Mouse (Mus musculus) frontal cortex, adult (tissue): ENCODE measurements around the gene H2-Q4.
"Not testable (repeated sequence)": the region's sequence is repeated elsewhere in the genome, so short reads cannot be mapped to it uniquely, and the experiment has no call there.

Experiments
- ATAC-seq: cut with Nextera tagmentation; 2 replicates; pipeline ENCODE4 v1.9.2; 2017; ENCODE audit warnings: mild to moderate bottlenecking, moderate library complexity, mixed read lengths; ENCODE audit not compliant: low TSS enrichment

H2-Q4 gene

DNA sequence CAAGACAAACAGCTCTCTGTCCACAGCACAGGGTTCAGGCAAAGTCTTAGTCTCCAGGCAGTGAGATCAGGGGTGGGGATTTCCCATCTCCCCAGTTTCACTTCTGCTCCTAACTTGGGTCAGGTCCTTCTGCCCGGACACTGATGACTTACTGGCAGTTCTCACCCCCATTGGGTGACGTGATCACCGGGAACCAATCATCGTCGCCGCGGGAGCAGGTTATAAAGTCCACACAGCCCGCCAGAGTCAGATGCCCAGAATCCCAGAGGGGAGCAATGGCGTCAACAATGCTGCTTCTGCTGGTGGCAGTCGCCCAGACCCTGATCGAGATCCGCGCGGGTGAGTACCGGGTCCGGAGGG, at the start of gene H2-Q4:
Gene H2-Q4 (plus strand): TSS at position 249 of the 360 bp plus-strand sequence.
- peak; percentile 92 for ATAC-seq

DNA sequence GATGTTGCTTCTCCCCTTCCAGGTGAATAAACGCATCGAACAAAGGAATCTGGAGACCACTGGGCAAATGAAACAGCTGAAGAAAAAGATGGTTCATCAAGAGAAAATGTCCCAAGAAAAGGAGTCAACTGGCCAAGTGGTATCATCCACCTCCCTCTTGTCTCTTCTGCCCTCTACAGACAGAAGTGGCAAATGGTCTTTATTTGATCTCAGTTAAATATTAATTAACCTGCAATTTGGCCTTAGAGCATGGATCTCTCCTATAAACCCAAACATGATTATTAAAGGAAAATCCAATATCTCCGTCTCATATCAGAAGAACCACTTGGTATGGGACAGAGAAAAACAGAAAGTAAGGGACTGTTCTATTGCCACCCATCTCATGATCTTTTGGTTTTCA, 49.7 kb upstream of the H2-Q4 start:
- ATAC-seq = not testable (repeated sequence)

DNA sequence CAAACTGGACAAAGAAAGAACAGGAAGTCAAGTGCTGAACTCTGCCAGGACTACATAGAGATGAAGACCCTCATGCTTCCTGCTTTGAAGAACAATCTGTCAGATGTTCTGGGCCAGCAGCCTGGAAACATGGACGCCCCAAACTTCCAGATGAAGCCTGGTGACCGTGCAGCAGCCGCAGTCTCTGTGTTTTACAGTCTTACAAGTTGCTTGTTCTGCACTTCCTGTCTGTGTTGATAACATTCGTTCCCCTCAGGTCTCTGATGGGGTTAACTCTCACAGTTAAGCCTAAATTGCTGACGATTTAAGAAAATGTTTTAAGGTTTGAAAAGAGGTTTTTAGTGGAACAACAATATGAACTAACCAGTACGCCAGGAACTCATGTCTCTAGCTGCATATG, 47.9 kb upstream of the H2-Q4 start:
- not testable (repeated sequence) for ATAC-seq

DNA sequence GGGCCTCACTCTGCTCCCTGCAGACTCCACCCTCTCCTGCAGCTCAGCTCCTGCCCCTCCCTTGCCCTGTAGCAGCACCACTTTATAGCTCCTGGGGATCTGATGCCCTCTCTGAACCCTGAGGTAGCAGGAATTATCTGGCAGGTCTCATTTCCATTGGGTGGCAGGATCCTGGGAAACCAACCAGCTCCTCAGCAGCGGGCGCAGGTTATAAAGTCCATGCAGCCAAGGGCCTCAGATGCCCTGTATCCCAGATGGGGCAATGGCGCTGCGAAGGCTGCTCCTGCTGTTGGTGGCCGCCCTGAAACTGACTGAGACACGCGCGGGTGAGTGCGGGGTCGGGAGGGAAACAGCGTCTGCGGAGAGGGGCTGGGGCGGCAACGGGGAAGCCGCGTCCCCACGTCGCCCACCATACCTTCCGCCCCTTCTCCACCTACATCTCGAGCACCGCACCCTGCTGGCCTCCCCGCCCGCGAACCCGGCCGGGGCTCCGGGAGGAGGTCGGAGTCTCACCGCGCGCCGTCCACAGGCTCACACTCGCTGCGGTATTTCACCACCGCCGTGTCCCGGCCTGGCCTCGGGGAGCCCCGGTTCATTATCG, 37.2 kb upstream of the H2-Q4 start, which contains the start of gene H2-Q2:
Gene H2-Q2 (plus strand): TSS at position 172 of the 601 bp plus-strand sequence.
- no peak for ATAC-seq

DNA sequence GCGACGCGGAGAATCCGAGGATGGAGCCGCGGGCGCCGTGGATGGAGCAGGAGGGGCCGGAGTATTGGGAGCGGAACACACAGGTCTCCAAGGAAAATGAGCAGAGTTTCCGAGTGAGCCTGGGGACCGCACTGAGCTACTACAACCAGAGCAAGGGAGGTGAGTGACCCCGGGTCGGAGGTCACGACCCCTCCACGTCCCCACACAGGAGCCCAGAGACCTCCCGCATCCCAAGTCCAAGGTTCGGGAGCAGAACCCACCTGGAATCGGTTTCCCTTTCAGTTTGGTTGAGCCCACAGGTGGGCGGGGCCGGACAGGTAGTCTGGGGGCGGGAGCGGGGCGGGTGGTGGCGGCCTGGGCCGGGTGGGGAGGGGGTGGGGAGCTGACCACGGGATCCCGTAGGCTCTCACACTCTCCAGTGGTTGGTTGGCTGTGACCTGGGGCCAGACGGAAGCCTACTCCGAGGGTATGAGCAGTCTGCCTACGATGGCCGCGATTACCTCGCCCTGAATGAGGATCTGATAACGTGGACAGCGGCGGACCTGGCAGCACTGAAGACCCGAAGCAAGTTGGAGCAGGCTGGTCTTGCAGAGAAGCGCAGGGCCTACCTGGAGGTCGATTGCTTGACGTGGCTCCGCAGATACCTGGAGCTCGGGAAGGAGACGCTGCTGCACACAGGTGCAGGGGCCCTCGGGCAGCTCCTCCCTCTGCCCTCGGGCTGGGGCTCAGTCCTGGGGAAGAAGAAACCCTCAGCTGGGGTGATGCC, 36.5 kb upstream of the H2-Q4 start:
- no peak for ATAC-seq

DNA sequence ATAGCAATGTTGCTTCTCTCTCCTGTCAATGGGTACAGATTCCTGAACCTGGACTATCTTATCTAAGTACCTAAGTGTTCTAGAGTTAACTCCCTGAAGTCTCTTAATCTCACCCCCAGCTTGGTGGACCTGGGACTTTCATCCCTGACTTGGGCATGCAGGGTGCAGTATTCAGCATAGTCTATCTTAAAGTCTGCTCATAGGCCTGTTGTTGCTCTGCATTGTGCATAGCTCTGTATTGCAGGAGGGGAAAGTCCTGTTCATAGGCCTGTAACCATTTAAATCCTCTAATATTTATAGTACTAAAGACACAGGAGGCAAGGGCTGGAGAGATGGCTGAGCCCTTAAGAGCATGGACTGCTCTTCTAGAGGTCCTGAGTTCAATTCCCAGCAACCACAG, 31.8 kb upstream of the H2-Q4 start:
- not testable (repeated sequence) for ATAC-seq

DNA sequence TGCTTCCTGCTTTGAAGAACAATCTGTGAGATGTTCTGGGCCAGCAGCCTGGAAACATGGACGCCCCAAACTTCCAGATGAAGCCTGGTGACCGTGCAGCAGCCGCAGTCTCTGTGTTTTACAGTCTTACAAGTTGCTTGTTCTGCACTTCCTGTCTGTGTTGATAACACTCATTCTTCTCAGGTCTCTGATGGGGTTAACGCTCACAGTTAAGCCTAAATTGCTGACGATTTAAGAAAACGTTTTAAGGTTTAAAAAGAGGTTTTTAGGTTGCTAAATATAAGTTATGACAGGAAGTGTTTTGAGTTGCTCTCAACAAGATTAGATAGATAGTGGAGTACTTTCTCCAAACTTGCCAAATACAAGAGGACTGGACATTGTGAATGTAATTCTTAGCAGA, 26.1 kb upstream of the H2-Q4 start:
- not testable (repeated sequence) for ATAC-seq

DNA sequence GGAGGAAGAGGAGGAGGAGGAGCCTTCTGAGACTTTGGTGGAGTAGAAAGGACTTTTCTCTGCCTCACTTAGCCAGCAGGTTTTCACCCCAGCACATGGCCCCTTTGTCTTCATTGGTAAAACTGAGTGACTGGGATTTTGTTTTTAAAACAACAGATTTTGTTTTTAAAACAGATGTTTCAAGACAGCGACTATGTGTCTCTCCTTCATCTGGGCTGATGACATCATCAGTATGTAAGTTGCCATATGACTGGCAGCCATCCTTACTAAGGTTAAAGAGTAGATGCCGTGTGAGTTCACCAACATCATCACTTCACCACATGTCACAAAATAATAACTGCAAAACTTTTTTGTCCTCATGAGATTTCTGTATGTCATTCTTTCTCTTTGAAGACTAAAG, 25.3 kb upstream of the H2-Q4 start:
- no peak for ATAC-seq

DNA sequence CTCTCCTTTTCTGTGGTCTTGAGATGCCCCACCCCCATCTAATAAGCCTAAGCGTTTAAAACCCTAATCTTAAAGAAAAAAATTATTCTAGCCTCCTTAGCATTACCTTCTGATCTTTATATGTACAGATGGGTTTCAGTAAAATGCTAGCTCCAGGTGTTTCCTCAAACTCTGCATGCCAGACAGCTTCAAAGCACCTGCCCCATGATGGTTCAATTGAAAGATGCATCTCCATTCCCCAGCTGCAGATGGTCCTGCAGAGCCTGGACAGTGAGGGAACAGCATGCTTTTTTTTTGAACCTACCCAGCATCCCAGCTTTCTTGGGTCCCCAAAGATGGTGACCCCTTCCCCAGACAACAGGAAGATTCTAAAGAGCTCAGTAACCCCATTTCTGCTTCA, 22.3 kb upstream of the H2-Q4 start:
- no peak for ATAC-seq

DNA sequence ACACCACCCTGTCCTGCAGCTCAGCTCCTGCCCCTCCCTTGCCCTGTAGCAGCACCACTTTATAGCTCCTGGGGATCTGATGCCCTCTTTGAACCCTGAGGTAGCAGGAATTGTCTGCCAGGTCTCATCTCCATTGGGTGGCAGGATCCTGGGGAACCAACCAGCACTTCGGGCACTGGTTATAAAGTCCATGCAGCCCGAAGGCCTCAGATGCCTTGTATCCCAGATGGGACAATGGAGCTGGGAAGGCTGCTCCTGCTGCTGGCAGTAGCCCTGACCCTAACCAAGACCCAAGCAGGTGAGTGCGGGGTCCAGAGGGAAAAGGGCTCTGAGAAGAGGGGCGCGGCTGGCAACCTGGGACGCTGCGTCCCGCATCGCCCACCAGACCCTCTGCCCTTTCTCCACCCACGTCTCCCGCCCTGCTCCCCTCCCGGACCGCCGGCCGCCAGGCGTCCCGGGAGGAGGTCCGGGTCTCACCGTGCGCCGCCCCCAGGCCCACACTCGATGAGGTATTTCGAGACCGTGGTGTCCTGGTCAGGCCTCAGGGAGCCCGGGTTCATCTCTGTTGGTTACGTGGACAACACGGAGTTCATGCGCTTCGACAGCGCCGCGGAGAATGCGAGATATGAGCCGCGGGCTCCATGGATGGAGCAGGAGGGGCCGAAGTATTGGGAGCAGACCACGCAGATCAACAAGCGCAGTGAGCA, 20.5 kb upstream of the H2-Q4 start:
- ATAC-seq = no peak

DNA sequence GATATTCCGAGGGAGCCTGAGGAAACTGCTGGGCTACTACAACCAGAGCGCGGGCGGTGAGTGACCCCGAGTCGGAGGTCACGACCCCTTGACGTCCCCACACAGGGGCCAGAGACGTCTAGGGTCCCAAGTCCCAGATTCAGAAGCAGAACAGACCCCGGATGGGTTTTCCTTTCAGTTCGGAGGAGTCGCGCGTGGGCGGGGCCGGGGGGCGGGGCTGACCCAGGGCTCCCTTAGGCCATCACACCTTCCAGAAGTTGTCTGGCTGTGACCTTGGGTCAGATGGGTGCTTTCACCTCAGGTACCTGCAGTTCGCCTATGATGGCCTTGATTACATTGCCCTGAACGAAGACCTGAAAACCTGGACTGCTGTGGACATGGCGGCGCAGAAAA, 20.0 kb upstream of the H2-Q4 start:
- ATAC-seq = no peak

DNA sequence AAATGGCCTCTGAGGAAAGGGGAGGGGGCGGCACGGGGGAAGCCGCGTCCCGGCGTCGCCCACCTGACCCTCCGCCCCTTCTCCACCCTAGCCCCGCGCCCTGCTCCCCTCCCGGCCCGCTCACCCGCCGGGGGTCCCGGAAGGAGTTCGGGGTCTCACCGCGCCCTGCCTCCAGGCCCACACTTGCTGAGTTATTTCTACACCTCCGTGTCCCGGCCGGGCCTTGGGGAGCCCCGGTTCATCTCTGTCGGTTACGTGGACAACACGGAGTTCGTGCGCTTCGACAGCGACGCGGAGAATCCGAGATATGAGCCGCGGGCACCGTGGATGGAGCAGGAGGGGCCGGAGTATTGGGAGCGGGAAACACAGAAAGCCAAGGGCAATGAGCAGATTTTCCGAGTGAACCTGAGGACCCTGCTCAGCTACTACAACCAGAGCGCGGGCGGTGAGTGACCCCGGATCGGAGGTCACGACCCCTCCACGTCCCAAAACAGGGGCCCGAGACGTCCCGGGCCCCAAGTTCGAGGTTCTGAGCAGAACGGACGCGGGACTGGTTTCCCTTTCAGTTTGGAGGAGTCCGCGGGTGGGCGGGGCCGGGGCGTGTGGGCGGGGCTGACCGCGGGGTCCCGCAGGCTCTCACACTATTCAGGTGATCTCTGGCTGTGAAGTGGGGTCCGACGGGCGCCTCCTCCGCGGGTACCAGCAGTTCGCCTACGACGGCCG, 473 bp downstream of the H2-Q4 start:
- ATAC-seq = no peak

DNA sequence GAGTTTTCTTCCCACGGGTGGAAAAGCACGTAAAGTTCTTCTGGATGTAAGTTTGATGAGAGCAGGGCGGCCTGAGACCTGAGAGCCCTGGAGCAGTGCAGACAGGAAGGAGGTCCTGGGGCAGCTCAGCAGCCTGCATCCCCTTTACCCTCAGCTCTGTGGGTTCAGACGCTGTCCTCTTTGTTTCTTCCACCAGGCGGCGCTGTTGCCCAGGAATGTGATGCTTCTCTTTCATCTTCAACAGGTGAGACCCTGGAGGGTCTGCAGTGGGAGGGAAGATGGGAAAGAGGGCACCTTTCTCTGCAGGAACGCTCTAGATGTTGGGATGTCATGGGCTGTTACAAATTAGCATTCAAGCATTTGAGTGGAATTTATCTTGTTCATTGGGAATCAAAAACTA, 10.4 kb downstream of the H2-Q4 start:
- not testable (repeated sequence) for ATAC-seq

DNA sequence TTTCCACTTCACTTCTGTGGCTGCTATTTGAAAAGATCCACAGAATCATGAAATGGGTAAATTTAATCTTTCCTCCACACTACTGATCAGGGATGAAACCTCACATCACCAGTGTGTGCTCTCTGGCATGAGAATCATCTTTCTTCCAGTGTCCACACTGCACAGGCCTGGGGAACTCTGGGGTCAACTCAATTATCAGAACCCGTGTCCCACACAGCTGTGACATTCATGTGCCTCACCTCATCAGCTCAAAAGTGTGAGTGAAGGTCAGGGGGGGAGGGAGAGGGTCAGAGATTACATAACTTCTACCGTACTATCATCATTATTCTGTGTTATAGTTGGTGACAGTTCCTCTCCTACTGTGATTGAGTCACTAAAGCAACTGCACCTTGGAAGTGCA, 13.3 kb downstream of the H2-Q4 start:
- not testable (repeated sequence) for ATAC-seq

DNA sequence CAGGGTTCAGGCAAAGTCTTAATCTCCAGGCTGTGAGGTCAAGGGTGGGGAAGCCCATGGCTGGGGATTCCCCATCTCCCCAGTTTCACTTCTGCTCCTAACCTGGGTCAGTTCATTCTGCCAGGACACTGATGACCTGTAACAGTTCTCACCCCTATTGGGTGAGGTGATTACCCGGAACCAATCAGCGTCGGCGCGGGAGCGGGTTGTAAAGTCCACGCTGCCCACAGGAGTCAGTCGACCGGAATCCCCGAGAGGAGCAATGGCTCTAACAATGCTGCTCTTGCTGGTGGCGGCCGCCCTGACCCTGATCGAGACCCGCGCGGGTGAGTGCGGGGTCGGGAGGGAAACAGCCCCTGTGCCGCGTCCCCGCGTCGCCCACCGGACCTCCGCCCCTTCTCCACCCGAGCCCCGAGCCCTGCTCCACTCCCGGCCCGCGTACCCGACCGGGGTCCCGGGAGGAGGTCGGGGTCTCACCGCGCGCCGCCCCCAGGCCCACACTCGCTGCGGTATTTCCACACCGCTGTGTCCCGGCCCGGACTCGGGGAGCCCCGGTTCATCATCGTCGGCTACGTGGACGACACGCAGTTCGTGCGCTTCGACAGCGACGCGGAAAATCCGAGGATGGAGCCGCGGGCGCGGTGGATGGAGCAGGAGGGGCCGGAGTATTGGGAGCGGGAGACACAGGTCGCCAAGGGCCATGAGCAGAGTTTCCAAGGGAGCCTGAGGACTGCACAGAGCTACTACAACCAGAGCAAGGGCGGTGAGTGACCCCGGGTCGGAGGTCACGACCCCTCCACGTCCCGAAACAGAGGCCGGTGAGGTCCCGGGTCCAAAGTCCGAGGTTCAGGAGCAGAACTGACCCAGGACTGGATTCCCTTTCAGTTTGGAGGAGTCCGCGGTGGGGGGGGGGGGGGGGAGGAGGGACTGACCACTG, 14.7 kb downstream of the H2-Q4 start:
- ATAC-seq = peak; percentile 80

DNA sequence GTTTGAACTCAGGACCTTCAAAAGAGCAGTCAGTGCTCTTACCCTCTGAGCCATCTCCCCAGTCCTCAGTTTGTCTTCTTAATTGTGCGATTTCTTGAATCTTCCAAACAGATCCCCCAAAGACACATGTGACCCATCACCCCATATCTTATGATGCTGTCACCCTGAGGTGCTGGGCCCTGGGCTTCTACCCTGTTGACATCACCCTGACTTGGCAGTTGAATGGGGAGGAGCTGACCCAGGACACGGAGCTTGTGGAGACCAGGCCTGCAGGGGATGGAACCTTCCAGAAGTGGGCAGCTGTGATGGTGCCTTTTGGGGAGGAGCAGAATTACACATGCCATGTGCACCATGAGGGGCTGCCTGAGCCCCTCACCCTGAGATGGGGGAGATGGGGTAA, 17.5 kb downstream of the H2-Q4 start:
- not testable (repeated sequence) for ATAC-seq

DNA sequence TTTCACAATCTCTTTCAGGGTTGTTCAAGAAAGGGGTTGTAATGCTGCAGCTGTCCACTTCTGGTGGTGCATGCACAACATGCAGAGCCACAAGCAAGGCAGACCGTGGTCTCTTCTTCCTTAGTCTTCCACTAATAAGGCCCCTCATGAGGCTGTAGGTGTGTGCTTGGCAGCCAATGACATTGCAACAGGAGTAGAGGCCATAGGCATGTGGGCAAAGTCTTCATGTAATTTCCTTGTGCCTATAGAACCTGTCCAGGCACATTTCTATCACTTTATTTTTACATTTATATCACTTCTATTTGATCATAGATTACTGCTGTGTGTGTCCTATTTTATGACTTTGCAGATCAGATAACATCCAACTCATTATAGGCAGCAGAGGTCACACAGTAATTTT, 33.6 kb downstream of the H2-Q4 start:
- not testable (repeated sequence) for ATAC-seq

DNA sequence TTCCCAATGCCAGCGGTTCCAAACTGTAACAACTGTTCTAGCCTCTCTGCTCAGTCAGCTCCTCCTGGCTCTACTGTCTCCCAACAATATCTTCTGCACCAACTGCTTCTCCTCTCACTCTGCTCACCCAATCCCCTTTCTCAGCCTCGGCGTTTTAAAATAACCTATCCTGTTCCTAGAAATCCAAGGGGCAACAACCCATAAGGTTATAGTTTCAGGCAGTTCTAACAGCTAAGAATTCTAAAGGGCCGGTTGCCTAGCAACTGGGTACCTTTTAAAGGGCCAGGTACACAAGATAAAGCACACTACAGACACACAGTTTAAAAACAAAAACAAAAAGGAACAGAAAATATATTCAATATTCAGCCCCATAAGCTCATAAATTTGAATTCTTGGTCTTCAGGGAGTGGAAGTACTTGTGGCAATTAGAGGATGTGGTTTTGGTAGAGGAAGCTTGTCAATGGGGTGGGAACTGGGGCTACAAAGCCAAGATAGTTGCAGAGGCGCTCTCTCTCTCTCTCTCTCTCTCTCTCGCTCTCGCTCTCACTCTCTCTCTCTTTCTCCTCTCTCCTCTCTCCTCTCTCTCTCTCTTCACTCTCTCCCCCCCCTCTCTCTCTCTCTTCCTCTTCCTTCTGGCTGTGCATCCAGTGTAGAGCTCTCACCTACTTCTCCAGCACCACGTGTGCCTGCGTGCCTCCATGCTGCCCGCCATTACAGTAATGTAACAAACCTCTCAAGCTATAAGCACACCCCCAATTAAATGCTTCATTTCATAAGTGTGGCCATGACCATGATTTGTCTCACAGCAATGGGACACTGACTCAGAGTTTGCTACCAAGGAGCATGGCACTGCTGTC, 36.1 kb downstream of the H2-Q4 start:
- ATAC-seq = not testable (repeated sequence)

DNA sequence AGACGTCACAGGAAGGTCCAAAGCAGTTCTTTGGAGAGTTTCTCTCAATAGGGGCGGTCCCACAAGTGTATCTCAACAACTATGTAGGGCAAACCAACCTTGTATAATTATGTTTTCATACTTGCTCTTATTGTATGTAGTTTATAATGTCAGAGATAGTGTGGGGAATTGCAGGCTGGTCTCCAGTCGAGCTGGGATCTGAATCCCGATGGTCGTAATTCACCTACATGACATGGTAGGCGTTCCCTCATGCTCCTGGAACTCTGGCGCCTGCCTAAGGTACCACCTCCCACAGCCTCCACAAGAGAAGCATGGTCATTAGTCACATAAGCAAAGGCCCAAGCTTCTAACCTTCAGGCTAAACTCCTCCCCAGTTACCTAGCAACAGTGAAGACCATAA, 39.4 kb downstream of the H2-Q4 start:
- ATAC-seq = no peak

DNA sequence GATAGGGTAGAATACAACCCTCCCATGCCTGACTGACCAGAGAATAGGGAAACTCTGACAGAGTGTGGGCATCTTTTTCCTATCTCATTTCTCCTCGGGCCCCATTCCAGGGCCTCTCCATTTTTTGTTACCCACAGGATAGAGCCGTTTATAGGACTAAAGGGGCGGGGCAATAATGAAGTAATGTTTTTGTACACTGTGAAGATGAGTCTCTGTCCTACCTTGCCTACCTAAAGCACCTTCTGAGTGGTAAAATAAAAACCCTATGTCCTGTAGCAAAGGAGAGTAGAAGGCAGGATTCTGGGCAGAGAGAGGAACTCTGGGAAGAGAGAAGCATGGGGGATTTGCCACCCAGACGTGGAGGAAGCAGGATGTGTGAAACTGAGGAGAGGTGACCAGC, 40.1 kb downstream of the H2-Q4 start:
- not testable (repeated sequence) for ATAC-seq
